Mouse (Mus musculus) left cerebral cortex, postnatal 36 days (tissue): ENCODE measurements around the gene Dnmt3b. TPM values are rescaled to one million over a fixed set of nuclear protein-coding genes. Genes with fewer than 3 reads are reported as not detected.
"Not testable (repeated sequence)": the region's sequence is repeated elsewhere in the genome, so short reads cannot be mapped to it uniquely, and the experiment has no call there.

ENCODE experiments used
- DNase-seq, 2 experiments: peaks; one replicate each; pipeline ENCODE4 v3.0.0; 2021 to 2022; ENCODE audit warnings: low spot score in 2 of 2, mixed read lengths in 1 of 2
- intact Hi-C: fragments of 180-260 bp; cut with DNase I; formaldehyde crosslinking; loops from one replicate; pipeline ENCODE4 v1.15.1; 2025
- total RNA-seq, 2 experiments: library from RNA; stranded (reverse); gene quantifications; 2 replicates each; pipeline ENCODE4 v1.2.3; 2021

Dnmt3b gene
- total RNA-seq, 2 experiments from 2014 or later: 0.86 to 1.4 TPM

DNA sequence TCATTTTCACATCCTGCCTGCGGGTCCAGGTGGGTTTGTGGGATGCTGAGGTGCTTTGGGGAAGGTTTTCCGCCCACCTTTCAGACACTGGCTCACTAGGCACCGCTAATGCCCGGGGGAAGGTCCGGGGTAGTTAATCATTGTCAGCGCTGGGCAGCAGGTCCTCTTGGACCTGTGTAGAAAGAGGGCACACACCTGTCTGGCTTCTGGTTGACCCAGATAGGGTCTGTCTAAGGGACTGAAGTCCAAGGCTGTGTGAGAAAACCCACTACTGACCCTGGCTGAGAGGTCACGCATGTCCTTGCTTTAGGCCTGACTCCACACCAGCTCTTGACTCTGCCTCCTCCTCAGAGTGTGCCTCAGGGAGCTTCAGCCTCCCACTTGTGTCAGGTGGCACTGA is 44.2 kb downstream of the Dnmt3b start:
- DNase-seq, intact Hi-C loops: not testable (repeated sequence)

DNA sequence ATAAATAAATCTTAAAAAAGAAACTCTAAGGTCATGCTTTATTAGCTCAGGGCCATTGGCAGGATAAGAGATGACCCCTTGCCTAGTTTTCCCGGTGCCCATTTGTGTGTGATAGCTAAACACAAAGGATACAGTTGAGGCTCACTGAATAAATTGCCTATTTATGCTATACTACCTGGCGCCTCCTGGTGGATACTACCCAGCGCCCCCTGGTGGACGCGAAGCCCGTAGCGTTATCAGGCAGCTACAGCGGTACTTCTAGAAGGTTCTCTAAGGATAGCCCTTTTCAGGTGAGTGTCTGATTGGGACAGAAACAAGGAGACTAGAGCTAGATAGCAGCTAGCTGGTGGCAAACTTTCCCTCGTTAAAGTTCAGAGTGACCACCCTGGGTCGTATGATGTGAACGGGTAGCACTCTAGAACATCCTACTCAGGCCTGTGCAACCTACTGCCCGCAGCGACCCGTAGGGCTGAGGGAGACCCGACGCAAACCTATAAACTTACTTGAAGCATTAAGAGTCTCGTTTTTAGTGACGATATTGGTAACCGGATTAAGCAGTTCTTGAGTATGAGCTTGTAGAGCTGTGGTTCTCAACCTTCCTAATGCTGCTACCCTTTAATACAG is 45.3 kb downstream of the Dnmt3b start:
- peak in 1 of 2 experiments; percentile 11 for DNase-seq
- intact Hi-C loops: no loop called here

DNA sequence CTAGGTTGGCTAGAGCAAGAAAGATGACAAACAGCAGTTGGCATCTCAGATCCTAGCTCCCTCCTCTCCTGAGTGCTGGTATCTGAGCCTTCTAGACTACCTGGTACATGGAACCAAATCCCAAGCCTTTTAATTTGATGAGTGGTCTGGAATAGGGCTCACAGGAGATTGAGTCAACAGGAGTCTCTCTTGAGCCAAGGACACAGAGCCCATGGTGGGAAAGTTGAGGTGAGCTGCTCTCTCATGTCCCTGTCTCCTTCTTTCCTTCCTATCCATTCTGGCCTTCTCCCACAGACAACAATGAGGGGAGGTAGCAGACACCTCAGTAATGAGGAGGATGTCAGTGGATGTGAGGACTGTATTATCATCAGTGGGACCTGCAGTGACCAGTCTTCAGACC is 47.1 kb downstream of the Dnmt3b start, which contains the start of gene Dnmt3c:
Dnmt3c (plus strand) TSS at position 301 of the 400 bp plus-strand sequence.
- intact Hi-C loops: no loop called here
- DNase-seq: no peak

DNA sequence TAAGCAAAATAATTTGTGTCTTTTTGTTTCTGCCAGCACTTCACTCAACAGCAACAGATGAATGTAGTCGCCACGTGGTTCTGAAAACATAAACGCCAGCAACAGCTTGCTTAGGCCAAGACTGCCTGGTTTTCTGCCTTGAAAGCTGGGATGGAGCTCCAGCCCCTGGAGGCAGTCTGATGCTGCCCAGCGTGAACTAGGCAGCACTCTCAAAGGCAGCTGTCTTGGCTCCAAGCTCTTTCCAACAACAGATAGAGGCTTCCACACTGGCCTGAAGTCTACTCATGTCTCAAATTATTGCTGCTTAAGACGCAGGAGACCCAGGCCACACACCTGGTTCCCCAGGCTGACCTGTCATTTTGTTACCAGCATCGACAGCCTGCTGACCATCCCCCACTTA is 54.1 kb downstream of the Dnmt3b start:
- no peak for DNase-seq
- intact Hi-C loops: no loop called here

DNA sequence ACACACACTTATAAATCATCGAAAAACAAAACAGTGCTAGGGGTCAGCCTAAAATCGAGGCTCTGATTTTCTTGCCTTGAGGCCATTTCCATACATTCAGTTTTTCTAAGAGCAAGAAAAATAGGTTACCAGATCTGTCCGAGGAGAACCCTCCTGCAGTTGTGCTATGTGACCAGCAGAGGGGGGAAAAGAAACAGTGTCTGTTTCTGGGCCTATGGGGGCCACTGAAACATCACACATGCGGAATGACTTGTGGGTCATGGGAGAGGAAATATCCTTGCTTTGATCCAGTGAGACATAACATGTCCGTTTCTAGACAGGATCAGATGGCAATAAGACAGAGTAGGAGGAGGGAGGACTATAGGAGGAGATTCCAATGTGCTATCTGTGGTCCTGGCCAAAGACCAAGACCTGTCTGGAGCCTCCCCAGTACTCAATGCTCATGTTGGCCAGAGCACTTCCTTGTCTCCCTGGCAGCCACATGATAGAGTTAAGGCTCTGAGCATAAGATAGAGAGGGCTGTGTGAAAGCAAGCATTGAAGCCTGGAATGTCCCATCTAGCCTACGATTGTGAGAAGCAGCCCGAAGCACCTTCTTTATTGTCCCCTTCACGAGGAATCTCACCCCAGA is 61.6 kb downstream of the Dnmt3b start:
- no peak for DNase-seq
- intact Hi-C loops: loop anchor here (10.0 kb wide), 2 partner anchors 64 to 134 kb away; partner anchors contain the start of gene Efcab8

DNA sequence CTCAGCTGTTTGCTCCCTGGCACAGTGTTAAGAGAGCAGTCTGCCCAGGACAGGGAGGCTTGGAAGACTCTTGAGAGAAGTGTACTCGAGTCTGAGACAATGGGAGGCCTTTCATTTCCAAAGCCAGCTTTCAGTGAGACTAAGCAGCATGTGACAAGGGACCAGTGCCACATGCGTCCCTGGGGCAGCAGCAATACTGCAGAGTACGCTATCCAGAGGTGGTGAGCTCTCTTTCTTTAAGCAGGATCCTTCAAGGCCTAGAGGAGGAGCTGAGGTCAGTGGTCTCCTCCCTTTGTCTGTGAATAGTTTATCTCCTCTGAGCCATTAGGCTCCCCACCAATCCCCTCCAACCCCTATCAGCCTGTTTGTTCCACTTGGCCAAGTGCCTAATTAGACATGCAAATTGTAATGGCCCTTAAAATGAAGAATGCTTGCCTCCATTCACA is 63.4 kb downstream of the Dnmt3b start:
- DNase-seq: peak in 1 of 2 experiments; percentile 6
- intact Hi-C loops: loop anchor here (10.0 kb wide), 2 partner anchors 62 to 132 kb away; partner anchors contain the start of gene Efcab8

DNA sequence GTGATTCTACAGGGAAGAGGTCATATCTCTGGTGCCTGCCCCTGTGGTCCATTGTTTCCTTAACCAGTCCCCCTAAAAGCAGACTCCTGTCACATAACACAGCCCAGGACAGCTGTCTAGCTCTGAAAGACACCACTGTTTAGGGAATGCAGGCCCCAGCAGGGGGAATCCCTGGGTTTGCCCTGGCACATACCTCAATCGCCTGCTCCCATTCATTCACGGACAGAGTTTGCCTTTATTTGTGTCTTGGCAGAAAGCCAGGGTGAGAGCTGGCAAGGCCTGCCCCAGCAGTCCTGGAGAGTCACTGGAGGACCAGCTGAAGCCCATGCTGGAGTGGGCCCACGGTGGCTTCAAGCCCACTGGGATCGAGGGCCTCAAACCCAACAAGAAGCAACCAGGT is 64.0 kb downstream of the Dnmt3b start:
- DNase-seq: peak; percentile 47 to 48
- intact Hi-C loops: loop anchor here (10.0 kb wide), 2 partner anchors 62 to 132 kb away; partner anchors contain the start of gene Efcab8

DNA sequence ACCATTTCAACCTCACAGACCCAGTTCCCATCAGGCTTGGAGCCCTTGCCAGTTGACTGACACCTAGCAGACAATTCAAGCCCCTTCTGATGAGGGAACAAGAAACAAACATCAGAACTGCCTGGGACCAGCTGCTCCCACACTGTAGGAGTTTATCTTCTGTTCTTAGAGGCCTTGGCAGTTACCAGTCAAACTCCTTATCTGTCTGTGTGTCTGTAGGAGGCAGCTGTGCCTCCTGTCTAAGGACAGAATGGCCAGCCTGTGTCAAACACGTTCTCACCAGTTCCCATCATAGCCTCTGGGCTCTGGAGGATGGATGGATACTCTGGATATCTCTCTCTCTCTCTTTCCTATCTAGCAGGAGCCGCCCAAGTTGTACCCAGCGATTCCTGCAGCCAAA is 68.6 kb downstream of the Dnmt3b start:
- intact Hi-C loops: loop anchor here (10.0 kb wide), 2 partner anchors 57 to 127 kb away; partner anchors contain the start of gene Efcab8
- DNase-seq: not testable (repeated sequence)

DNA sequence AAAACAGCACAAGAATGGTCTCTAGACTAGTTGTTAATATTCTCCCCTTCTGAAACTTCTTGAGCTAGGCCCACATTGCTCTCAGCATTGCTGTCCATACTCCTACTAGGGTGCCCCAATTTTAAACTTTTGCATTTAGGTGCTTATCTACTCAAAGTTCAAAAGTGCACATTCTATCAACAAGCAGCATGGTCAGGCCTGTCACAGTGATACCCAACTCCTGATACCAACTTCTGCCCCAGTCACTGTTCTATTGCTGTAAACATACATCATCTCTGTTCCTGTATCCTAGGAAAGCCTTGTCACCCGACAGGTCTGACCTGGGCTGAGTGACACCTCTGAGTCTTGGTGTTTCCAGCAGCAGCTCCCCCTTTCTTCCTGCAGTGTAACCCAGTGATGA is 73.8 kb downstream of the Dnmt3b start:
- no peak for DNase-seq
- intact Hi-C loops: no loop called here

DNA sequence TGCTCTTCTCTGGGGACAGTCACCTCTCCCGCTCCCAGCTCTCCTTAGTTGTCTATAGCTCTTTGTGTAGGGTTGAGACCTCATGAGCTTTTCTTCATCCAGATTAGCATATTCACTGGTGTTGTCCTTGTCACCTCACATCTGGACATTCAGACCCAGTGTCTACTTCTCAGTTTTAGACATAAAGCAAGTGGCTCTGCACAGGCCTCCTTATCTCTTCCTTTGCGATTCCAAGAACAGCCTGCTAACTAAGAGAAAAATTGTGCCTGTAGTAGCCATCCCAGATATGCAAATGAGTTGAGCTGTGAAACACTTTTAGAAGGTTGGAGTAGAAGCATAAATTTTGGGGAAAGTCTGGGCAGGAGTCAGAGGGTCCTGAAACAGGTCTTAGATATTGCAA is 75.2 kb downstream of the Dnmt3b start:
- intact Hi-C loops: no loop called here
- DNase-seq: no peak

DNA sequence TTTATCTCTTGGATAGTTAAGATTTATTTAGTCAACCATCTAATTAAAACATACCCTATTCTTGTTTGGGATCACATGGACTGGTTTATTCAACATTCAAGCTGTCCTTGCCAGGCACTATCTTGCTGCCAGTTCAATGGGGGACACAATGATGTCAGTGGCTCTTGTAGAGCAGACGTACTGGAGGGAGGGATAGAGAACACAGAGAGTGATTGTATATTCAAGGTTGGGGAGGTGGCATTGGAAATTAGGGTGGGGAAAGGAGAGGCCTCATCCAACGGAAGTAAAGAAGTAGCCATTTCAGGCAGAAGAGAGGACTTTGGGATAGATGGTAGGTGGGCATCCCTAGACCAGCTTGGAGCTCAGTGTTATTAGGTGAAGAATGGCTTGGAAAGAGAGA is 75.6 kb downstream of the Dnmt3b start:
- DNase-seq: no peak
- intact Hi-C loops: no loop called here

DNA sequence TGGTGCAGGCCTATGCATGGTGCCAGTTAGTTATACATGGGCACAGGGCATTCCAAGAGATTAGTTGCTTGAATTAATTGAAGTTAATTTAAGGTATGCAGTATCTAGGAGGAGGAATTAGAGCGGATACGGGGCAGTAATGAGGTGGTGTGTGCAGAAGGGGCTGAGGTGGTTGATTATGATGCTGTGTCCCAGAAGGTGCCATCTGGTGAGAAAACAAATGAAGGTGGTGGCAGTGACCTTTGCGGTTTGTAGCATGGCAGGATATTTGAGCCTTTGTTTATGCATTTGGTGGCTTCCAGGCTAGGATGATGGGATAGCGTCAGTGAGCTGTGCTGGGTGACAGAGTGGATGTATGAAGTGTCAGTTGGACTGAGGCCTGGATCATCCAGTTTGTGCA is 76.0 kb downstream of the Dnmt3b start:
- intact Hi-C loops: no loop called here
- DNase-seq: no peak

DNA sequence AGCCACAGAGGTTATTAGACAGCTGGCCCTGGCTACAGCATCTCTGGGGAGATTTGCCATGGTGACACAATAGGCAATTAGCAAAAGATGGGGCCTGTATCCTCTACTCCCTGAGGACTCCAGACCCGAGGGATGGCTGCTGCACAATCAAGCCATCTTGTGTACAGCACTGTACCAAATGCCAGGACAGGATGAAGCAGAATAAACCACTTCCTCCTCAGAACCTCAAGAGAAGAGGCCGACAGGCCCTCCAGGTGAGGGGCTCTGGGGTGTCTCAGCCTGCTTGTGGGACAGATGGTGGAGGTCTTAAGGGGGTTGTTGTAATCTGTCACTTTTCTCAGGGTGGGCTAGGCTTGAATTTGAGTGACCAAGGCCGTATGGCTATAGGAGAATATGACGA is 84.8 kb downstream of the Dnmt3b start:
- intact Hi-C loops: no loop called here
- DNase-seq: no peak

Other genes with a start within 250 kb of the Dnmt3b start
- gene 4930404H24Rik, start 156.7 kb upstream of the Dnmt3b start, total RNA-seq: not detected
- 10 to 100 TPM; 46.4 to 50.2 TPM for gene Nol4l, start 119.5 kb upstream of the Dnmt3b start, total RNA-seq
- 10 to 100 TPM; 27.6 to 32.0 TPM for gene Commd7, start 16.7 kb upstream of the Dnmt3b start, total RNA-seq
- gene Dnmt3c, start 47.2 kb downstream of the Dnmt3b start, total RNA-seq: not detected
- 10 to 100 TPM; 75.0 to 88.2 TPM for gene Mapre1, start 91.8 kb downstream of the Dnmt3b start, total RNA-seq
- under 1 TPM in 1 of 2 experiments, not detected in 1; 0.11 TPM for gene Efcab8, start 130.5 kb downstream of the Dnmt3b start, total RNA-seq
- gene Sun5, start 221.6 kb downstream of the Dnmt3b start, total RNA-seq: not detected
- gene Bpifb2, start 225.6 kb downstream of the Dnmt3b start, total RNA-seq: not detected